ENCODE assay signal across 10 mouse cellular contexts in genomic region chrX:102958917-102959316, GRCm38 (mm10). TPM values are rescaled to one million over a fixed set of nuclear protein-coding genes. Genes with fewer than 3 reads are reported as not detected.
A peak's percentile ranks its signal among the peaks of the same experiment; 100 is the strongest.
DNase-seq lines count a peak whose midpoint lies in the region; ATAC-seq and TF ChIP-seq lines count a peak whose summit lies in the region.
"Had no signal": no experiment of that assay in that cellular context is flagged by ENCODE, and none has a peak within 500 bp of the region (broad histone marks: within the 10 kb centered on the region; RNA-seq: fewer than 3 reads in every experiment).

No protein-coding gene starts in this region.

- 32% methylated on average over 4 of the region's 4 CpGs for WGBS in forebrain, embryonic 16.5 days
- 31% methylated on average over 4 of the region's 4 CpGs for WGBS in forebrain, embryonic 13.5 days
- 38% methylated on average over 4 of the region's 4 CpGs for WGBS in lung, embryonic 14.5 days

- H3K4me1 ChIP-seq in forebrain, embryonic 16.5 days (replicated peaks; ENCODE audit: control insufficient read depth, insufficient read depth, low read length) = no peaks in the 10 kb centered on the region
- H3K4me1 ChIP-seq in forebrain, embryonic 13.5 days = no peaks in the 10 kb centered on the region
- H3K4me1 ChIP-seq in lung, embryonic 14.5 days (ENCODE audit: insufficient read depth) = no peaks in the 10 kb centered on the region

- no peak overlapping the region for H3K9ac ChIP-seq in forebrain, embryonic 16.5 days (replicated peaks; ENCODE audit: low read depth, low read length)
- H3K9ac ChIP-seq in forebrain, embryonic 13.5 days = no peak overlapping the region
- no peak overlapping the region for H3K9ac ChIP-seq in lung, embryonic 14.5 days

- 0 out of 2 replicates have a peak, but pooled peaks have one; percentile 49 for ATAC-seq in forebrain, embryonic 16.5 days
- no peak for ATAC-seq in forebrain, embryonic 13.5 days
- ATAC-seq in lung, embryonic 14.5 days (ENCODE audit: insufficient read depth) = no peak

- H3K9me3 ChIP-seq in forebrain, embryonic 16.5 days (ENCODE audit: control insufficient read depth, low read length) = no peaks in the 10 kb centered on the region
- no peaks in the 10 kb centered on the region for H3K9me3 ChIP-seq in forebrain, embryonic 13.5 days (replicated peaks)
- H3K9me3 ChIP-seq in lung, embryonic 14.5 days (ENCODE audit: low read depth, low read length) = no peaks in the 10 kb centered on the region

- no peak overlapping the region for H3K4me3 ChIP-seq in forebrain, embryonic 16.5 days (replicated peaks; ENCODE audit: low read length)
- no peak overlapping the region for H3K4me3 ChIP-seq in forebrain, embryonic 13.5 days
- H3K4me3 ChIP-seq in lung, embryonic 14.5 days (ENCODE audit: low read depth, low read length) = no peak overlapping the region

- no peak overlapping the region for H3K4me2 ChIP-seq in forebrain, embryonic 16.5 days (ENCODE audit: low read length)
- no peak overlapping the region for H3K4me2 ChIP-seq in forebrain, embryonic 13.5 days
- H3K4me2 ChIP-seq in lung, embryonic 14.5 days = no peak overlapping the region

- TF ChIP-seq CTCF in lung, embryonic 14.5 days (IDR thresholded peaks at IDR 0.05; ENCODE audit: low read depth) = peak; percentile 63

- H3K36me3 ChIP-seq in forebrain, embryonic 16.5 days (ENCODE audit: control insufficient read depth, insufficient read depth) = no peaks in the 10 kb centered on the region
- no peaks in the 10 kb centered on the region for H3K36me3 ChIP-seq in forebrain, embryonic 13.5 days (ENCODE audit: poor library complexity, severe bottlenecking)
- H3K36me3 ChIP-seq in lung, embryonic 14.5 days (ENCODE audit: insufficient read depth) = no peaks in the 10 kb centered on the region

- H3K27ac ChIP-seq in forebrain, embryonic 16.5 days (ENCODE audit: low read length) = no peak overlapping the region
- no peak overlapping the region for H3K27ac ChIP-seq in forebrain, embryonic 13.5 days
- no peak overlapping the region for H3K27ac ChIP-seq in lung, embryonic 14.5 days (ENCODE audit: low read depth)

- no peaks in the 10 kb centered on the region; the same call in 1 of the 2 replicates for H3K27me3 ChIP-seq in forebrain, embryonic 16.5 days (replicated peaks; ENCODE audit: control insufficient read depth, insufficient read depth, low read length)
- H3K27me3 ChIP-seq in forebrain, embryonic 13.5 days = peaks cover 4% of the 10 kb centered on the region; the same call in 1 of the 2 replicates
- no peaks in the 10 kb centered on the region for H3K27me3 ChIP-seq in lung, embryonic 14.5 days (ENCODE audit: insufficient read depth, low read length)

- DNase-seq in lung, embryonic 14.5 days = peak; percentile 66
- no peak for DNase-seq in lung, postnatal 4 days
- peak; percentile 55 for DNase-seq in cerebellum, adult 9-10 months
- DNase-seq in left cerebral cortex, postnatal 25 days (ENCODE audit: low spot score in 2 of 2) = peak; percentile 7 to 22
- DNase-seq in urinary bladder, postnatal 4 days (ENCODE audit: low spot score in 2 of 2) = no peak
- DNase-seq in thymus, postnatal 10 days (ENCODE audit: low spot score in 2 of 2) = no peak

- intact Hi-C loops in left cerebral cortex, postnatal 25 days (cut with DNase I) = loop anchor here (1.0 to 5.0 kb wide), 2 partner anchors 150 to 483 kb away; no protein-coding TSS in a partner anchor

RNA-seq across cellular contexts. Expression of gene 1700018G05Rik, which starts 30.7 kb away (rescaled TPM):
- polyA plus RNA-seq in forebrain, embryonic 16.5 days (2015; fragmentation: Nextera tagmentation; extraction: Ambion mirVana) = not detected in 2 replicates
- polyA plus RNA-seq in forebrain, embryonic 13.5 days (2015; fragmentation: Nextera tagmentation; extraction: Ambion mirVana) = not detected in 2 replicates
- not detected in 2 replicates for polyA plus RNA-seq in lung, embryonic 14.5 days (2014; fragmentation: Nextera tagmentation; extraction: Ambion mirVana)
- total RNA-seq in left cerebral cortex, postnatal 25 days (2021) = not detected
- polyA plus RNA-seq: limb, embryonic 14.5 days; small intestine, adult 2 months had no signal

RNA-seq across cellular contexts. Expression of gene 1700011M02Rik, which starts 50.2 kb away (rescaled TPM):
- not detected in 2 replicates for polyA plus RNA-seq in forebrain, embryonic 16.5 days (2015; fragmentation: Nextera tagmentation; extraction: Ambion mirVana)
- polyA plus RNA-seq in forebrain, embryonic 13.5 days (2015; fragmentation: Nextera tagmentation; extraction: Ambion mirVana) = not detected in 2 replicates
- not detected in 2 replicates for polyA plus RNA-seq in lung, embryonic 14.5 days (2014; fragmentation: Nextera tagmentation; extraction: Ambion mirVana)
- total RNA-seq in left cerebral cortex, postnatal 25 days (2021) = not detected
- polyA plus RNA-seq: limb, embryonic 14.5 days; small intestine, adult 2 months had no signal

RNA-seq across cellular contexts. Expression of gene Dmrtc1a, which starts 50.4 kb away (rescaled TPM):
- 1.8 TPM in 2 replicates for polyA plus RNA-seq in forebrain, embryonic 16.5 days (2015; fragmentation: Nextera tagmentation; extraction: Ambion mirVana)
- polyA plus RNA-seq in forebrain, embryonic 13.5 days (2015; fragmentation: Nextera tagmentation; extraction: Ambion mirVana) = 0.86 and 0.90 TPM in 2 replicates
- 0.63 and 0.66 TPM in 2 replicates for polyA plus RNA-seq in lung, embryonic 14.5 days (2014; fragmentation: Nextera tagmentation; extraction: Ambion mirVana)
- 1 to 10 TPM; 4.4 to 4.8 TPM for total RNA-seq in left cerebral cortex, postnatal 25 days (2021)
- polyA plus RNA-seq: small intestine, adult 2 months had no signal

Comparison
In these comparisons a context has a peak if more than half of its experiments do, and no peak if none do; other contexts are left out.
1. DNase-seq: peak in lung, embryonic 14.5 days (single experiment), cerebellum, adult 9-10 months (single experiment) and left cerebral cortex, postnatal 25 days (2 of 2); none in lung, postnatal 4 days (0 of 2), urinary bladder, postnatal 4 days (0 of 2) and thymus, postnatal 10 days (0 of 2).